Mouse (Mus musculus): ENCODE measurements around the gene Dcbld2.
A peak's percentile ranks its signal among the peaks of the same experiment; 100 is the strongest.
"Not testable (repeated sequence)": the region's sequence is repeated elsewhere in the genome, so short reads cannot be mapped to it uniquely, and the experiment has no call there.

The Dcbld2 gene

DNA sequence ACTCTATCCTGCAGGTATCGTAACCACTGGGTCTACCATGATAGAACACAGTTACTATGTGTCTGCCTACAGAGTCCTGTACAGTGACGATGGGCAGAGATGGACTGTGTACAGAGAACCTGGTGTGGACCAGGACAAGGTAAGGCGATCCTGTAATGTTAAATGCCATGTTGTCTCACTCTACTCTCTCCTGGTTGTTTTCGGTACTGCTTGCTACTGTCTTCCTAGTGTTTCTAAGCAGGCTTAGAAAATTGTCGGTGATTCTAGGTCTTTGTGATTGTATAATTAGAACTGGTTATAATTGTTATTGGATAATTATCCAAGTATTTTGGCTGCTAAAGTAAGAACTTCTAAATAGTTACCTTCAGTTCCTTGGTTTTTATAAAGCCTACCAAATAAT lies 43.4 kb downstream of the Dcbld2 start:
- DNase-seq: no peak

DNA sequence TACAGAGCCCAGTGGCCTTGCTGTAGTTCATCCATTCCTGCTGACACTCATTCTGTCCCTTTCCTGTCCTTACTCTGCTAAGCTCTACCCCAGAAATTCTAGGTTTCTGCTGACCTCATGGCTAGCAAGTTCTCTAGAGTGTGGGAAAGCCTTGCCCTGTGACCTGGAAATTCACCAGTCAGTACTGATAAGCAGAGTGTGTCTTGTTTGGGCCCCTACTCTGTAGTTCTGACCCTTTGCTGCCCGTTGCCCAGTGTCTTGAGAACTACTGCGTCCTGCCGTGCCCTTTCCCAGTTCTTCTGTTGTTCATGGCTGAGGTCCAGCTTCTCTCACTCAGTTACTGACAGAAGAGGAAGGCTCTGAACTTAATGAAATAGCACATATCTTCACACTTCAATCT lies 44.9 kb downstream of the Dcbld2 start:
- peak; percentile 57 to 73 for DNase-seq

DNA sequence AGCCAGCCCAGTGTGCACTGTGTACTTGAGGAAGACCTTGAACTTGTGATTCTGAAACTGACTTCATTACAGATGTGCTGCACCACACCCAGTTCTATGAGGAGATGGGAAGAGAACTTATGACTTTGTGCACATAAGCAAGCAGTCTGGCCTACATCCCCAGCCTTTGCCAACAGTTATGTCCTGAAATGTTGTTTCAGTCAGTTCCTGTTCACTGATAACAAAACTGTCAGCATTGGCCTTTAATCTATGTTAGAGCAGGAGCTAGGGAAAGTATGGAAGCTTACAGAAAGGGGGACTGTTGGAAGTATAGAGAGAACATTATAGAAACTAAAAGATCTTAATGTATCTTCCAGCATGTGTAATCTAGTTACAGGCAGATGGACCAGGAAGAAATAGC lies 45.6 kb downstream of the Dcbld2 start:
- DNase-seq: no peak

DNA sequence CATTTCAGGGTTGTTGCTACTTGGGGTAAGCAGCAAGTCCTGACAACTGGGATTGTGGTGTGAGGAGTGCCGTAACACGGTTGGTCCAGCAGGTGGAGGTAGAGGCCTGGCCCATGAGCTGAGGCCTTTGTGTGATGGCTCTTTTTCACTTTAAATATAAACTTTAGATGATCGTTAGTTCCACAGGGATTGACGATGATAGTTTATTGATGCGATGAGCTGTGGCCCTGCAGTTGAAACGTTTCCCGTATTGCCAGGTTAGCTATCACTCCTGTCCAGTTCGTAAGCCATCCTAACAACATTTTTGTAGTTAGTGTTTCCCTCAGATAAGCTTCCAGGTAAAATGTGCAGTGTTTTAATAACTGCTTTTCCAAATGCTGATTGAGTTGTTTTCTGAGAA lies 46.4 kb downstream of the Dcbld2 start:
- peak; percentile 59 to 71 for DNase-seq

DNA sequence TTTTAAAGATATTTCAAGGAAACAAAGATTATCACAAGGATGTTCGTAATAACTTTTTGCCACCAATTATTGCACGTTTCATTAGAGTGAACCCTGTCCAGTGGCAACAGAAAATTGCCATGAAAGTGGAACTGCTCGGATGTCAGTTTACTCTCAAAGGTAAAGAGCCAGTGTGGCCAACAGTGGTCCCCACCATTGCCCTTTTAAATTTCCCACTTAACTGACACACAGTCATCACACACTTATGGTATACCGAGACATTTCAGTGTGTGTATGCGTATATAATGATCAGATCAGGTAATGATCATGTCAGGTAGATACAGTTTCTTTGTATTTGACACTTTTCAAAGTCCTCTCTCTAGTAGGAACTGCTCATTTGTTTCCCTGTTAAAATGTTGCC lies 46.9 kb downstream of the Dcbld2 start:
- DNase-seq: no peak

DNA sequence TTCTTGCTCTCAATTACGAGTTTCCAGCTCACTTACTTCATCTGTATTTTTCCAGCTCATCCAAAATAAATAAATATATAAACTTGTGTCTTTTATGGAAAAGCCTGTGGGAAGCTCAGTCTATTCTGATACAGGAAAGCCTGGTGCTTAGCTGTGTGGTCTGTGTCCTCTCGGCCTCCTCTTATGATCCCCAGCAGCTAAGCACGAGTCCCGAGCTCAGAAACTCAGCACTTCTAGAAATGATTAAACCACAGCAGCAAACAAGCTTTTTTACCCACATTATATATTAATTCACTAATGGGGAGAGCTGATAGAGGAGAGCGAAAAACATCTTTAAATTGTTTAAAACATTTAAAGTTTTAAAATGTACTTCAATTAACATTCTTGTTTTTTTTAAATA lies 48.2 kb downstream of the Dcbld2 start:
- DNase-seq: peak in 1 of 2 experiments; percentile 54

DNA sequence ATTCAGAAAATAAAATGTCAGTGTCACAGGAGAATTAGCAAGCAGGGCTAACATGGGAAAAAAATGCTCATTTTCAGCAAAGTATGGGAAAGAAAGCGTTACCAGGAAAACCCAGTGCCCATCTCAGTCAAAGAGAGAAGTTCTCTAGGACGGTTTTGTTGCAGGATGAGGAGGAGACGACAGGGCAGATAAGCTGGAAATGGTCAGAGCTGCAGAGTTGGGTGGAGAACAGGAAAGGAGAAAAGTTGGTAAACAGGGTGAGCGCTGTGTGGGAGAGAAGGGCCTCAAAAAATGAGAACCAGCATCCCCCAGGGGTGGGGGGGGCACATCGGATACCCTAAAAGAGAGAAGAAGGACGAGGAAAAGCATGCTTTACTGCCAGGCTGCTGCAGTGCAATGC lies 48.7 kb downstream of the Dcbld2 start:
- no peak for DNase-seq

DNA sequence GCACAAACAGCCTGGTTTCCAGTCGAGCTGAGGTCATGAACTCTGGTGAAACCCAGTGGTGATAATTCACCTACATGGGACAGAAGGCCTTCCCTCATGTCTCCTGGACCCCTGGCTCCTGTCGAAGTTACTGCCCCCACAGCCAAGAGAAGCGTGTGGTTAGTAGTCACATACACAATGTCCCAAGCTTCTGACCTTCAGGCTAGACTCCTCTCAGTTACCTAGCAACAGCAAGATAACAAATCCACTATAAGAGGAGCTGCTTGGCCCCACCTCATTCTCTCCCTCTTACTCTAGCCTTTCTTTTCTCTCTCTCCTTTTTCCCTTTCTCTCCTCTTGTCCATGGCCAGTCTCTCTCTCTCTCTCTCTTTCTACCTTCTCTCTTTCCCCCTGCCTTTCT lies 51.7 kb downstream of the Dcbld2 start:
- DNase-seq: not testable (repeated sequence)

DNA sequence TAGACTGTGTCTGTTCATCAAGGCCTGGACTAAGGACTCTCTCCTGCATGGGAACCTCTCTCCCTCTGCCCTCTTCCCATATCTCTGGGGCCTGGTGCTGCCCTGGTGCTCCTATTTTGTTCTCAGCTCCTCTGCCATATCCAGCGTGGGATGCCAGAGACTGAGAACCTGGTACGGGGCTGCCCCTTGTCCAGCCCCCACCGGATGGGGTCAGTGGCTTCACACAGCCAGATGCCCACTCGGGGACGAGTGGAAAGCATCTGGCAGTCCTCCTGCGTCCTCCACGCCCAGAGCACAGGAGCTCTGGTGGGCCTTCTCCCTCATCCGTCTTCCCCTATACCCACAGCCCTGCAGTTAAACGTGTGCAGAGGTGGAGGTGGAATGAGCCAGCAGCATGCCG lies 52.1 kb downstream of the Dcbld2 start:
- no peak for DNase-seq

DNA sequence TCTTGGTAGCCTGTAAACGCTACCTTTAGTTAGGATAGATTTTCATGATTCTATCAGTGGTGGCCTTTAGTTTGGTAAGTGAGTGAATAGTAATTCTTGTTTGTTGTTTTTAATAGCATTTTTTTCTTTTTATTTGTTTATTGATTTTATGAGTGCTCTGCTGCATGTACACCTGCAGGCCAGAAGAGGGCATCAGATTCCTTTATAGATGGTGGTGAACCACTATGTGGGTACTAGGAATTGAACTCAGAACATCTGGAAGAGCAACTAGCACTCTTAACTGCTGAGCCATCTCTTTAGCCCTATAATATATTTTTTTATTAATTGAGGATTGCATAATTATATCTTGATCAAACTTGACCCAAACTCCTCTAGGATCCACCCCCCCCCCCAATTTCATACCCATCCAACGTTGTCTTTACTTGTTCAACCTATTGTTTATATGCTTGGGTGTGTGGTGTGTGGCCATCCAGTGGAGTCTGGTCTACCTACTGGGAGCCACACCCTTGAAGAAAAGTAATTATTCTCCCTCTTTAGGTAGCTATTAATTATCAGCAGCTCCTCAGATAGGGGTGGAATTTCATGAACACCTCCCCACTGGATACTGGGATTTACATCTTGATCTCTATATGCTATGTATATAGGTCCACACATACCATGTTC lies 53.7 kb downstream of the Dcbld2 start:
- no peak for DNase-seq

DNA sequence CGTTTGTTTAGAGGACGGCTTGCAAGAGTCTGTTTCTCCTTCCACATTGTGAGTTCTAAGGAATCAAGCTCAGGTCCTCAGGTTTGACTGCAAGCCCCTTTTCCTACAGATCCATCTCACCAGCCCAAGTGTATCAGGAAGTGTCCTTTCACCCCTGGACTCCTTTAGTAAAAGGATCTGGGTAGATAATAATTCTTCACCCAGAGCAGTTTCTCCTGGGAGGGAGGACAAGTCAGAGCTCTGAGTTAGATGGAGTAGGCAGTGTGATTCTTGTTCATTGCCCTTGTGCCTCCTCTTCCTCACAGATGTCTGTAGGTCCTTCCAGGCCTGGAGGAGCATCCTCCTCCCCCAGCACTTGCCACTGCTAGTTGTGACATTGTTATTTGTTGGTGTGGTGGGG lies 54.3 kb downstream of the Dcbld2 start:
- DNase-seq: no peak

DNA sequence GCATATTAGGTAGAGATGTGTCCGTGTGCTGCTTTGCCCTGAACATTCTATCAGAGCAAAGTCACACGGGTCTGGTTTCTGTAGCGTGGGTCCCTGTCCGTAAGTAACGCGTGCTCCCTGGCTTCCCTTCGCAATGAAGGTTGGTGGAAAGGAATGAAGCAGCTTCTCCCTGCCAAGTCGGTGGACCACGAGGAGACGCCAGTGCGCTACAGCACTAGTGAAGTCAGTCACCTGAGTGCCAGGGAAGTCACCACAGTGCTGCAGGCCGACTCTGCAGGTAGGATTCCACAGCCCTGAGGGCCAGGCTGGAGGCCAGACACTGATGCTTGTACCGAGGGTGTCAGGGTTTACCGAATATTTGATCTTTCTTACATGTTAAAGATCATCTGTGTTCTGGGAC lies 55.8 kb downstream of the Dcbld2 start:
- peak; percentile 60 to 79 for DNase-seq

DNA sequence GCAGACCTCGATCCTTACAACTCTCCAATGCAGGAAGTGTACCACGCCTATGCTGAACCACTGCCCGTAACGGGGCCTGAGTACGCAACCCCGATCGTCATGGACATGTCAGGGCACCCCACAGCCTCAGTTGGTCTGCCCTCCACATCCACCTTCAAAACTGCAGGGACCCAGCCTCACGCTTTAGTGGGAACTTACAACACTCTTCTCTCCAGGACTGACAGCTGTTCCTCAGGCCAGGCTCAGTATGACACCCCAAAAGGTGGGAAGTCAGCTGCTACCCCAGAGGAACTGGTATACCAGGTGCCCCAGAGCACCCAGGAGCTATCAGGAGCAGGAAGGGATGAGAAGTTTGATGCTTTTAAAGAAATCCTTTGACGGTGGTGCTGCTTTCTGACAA lies 57.2 kb downstream of the Dcbld2 start:
- no peak for DNase-seq

DNA sequence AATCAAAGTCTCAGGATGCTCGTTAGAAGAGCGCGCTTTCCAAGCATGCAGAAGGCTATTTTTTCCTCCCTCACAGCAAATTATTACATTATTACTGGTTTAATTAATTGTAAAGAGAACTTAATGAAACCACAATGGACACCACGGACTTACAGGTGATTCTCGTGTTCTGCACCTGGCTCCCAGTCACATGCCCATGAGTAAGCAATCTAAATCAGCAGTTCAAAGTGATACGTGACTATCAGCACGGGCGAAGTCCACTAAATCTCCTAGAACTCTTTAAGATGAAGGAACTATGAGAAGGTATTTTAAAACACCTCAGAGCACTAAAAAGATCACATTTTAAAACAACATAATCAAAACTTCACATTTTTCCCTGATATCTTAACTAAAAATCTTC lies 61.8 kb downstream of the Dcbld2 start:
- DNase-seq: no peak

DNA sequence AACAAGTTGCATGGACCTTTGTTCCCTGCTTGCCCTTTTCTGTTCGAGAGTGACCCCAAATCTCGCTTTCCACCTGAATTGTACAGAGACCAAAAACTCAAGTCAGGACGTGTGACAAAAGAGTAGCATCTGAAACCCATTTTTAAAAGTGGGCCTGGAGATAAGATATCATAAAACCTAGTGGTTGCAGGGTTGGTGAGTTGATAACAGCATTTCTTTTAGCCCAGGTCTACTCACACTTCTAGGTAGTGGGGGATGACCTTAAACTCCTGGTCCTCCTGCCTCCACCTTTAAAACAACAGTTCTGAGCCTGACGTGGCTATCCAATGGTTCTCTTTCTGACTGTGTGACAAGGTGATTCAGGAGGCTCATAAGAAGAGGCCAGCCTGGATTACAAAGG lies 62.6 kb downstream of the Dcbld2 start:
- no peak for DNase-seq

DNA sequence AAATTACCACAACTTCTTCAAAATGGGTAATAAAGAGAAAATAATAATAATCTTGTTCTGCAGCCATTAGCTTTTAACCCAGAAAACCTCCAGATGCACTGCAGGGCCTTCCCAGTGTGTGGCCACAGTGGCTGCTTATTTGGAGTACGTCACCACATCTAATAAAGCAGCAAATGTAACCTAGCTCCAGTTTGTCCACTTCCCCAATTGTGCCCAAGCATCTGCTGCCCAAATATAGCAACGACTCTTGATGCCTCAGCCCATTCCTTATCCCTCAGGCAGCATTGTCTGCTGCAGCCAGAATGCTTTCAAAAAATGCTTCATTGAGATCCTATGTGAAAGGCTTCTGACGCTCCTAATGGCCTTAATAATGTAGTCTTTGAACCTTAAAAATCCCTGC lies 66.6 kb downstream of the Dcbld2 start:
- DNase-seq: no peak

DNA sequence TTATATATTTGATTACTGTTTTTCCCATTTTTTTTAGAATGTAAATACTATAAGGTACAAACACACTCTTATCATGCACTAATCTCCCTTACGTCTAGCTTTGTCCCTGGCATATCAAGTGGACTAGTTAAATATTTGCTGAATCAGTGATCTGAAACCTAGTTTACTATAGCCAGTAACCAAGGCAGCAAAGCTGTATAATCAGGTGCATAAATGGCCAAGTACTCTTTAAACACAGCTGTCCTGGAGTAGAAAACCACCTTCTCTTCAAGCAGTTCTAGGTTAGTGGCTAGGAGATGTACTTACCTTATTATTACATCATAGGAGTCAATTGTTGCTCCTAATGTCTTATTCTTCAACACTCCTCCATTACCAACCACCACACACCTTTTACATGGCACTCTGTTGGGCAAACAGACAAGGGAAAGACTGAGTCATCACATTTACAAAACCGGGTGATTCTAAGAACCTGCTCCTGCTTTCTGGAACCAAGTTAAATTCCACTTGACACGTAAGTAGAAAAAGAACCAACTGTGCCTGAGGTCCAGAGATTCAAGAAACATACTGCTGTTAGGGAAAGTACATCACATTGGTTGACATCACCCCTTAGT lies 67.4 kb downstream of the Dcbld2 start:
- DNase-seq: no peak

DNA sequence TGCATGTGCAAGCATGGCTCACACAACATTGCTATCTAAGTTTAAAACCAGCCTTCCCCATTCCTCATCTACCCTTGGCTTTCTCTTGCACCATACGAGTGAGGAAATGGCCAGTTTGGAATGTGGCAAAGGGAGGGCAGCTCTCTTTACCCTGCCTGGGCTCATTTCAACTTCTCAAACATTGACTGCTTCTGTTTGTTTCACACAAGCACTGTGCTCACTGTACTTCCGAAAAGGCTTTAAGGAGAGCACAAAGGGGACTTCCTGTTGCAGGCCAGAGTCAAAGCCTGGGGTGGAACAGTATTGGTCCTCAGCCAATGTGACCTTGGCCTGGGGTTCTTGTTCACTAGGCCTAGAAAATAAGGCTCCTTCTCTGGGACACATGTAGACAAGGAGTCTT lies 68.1 kb downstream of the Dcbld2 start:
- peak; percentile 63 to 82 for DNase-seq

DNA sequence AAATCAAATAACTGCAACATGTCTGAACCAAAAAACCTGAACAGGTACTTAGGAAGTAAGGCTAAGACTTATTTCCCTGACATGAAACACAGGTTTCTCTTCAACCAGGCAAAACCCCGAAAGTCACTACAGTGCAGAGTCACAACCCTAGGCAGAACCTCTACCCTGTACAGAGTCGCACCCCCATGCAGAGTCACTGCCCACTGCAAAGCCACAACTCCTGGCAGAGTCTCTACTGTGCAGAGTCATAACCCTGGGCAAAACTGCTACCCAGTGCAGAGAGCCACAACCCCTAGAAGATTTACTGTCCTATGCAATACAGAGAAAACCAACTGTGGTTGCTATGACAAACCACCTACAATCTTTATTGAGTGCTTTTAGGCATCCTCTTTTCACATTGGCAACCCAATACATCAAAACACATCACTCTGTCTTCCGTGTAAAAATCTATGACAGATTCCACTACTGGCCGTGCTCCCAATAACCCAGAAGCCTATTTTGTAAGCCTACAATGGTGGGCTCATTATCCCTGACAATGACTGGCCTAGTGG lies 71.7 kb downstream of the Dcbld2 start:
- no peak for DNase-seq

DNA sequence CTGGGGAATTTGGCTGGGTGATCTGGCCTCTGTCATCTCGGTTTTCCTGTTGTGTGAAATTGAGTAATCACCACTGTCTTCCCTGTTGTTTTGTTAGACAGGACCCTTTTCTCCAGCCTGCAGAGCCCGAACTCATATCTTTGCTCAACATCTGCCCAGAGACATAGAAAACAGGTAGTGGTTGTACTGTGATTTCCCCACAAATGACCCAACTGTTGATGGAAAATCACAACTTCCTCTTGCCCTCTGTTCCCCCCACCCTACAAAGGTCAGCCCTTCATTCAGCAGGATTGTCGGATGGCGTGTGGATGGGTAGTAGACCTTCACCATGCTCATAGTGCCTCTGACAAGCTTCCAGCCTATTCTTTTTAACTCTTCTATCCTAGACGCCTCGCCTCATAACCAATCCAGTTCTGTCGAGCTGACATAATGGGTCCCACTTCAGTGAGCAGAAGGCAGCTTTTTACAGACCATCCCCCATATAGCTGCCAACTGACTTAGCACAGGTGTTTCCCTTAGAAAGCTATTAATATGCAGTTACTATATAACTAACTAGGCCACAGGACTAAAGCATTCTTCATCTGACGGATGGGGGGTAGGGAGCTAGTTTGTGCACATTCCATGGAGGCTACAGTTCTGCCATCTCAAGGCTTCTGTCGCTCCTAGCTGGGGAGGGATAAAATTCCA lies 73.1 kb downstream of the Dcbld2 start:
- peak; percentile 59 to 74 for DNase-seq

DNA sequence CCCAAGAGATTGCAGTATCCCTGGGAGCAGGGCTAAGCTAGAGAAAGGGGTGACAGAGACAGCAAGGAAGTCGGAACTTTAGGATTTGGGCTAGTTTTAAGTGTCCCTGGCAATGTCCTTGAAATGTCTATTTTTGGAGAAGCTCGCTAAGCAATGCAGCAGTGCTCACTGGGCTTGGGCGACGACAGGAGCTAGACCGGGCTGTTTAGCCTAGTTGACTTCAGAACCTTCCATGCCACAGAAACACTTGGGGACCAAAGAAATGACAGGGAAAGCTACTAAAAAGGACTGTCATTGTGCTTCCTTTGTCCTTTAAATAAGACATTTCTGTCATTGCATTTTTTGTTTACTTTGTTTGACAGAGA lies 73.6 kb downstream of the Dcbld2 start:
- DNase-seq: peak in 1 of 2 experiments; percentile 52

DNA sequence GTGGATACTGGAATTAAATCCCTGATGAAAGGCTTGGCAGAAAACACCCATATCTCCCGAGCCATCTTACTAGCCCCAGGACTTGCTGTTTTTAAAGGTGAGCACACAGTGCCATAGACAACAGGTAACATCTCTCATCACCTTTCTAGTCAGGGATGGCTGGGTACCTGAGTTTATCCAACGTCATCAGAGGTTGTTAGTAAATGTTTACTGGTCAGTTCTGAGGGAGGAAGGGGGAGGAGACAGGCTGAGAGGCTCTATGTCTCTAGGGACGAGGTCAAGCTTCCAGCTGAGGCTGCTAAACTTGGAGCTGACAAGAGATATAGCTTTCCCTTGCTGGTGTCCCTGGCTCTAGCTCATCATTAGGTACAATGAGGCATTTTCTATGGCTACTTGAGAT lies 74.1 kb downstream of the Dcbld2 start:
- DNase-seq: peak; percentile 35 to 64

DNA sequence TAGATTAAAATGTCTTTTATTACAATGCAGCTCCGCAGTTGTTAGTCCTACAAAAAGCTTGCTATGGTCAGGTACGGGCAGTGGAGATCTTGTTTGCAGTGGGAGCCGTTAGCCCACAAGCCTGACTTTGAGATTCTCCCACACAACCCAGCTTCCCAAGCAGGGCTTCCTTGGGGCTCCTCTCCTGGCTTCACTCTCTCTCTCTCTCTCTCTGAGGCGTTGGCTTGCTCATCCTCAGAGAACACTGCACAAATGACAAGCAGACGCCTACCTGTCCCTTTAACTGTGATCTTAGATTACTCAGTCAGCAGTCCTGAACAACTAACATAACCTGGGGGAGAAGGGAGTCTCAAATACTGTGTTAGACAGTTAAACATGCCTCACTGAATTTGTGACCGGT lies 79.6 kb downstream of the Dcbld2 start:
- no peak for DNase-seq

DNA sequence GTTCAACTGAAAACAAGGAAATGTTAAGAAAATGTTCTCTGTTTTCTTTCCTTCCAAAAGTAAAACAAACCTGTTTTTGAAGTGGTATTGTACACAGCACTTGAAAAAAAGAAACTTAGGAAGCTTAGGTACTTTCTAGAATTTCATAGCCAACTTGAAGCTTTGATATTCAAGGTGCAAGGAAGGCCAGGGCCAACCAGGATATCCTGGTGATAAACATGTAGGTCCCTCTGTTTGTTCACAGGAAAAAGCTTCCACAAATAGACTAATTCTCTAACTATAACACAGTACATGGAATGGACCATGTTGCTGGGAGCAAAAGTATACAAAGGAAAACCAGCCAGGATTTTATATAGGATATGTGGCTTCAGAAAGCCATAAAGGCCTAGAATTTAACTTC lies 88.5 kb downstream of the Dcbld2 start:
- no peak for DNase-seq

Measured in kidney, postnatal 25 days (tissue).